Mouse (Mus musculus): ENCODE measurements around the gene Gm45062.

DNA sequence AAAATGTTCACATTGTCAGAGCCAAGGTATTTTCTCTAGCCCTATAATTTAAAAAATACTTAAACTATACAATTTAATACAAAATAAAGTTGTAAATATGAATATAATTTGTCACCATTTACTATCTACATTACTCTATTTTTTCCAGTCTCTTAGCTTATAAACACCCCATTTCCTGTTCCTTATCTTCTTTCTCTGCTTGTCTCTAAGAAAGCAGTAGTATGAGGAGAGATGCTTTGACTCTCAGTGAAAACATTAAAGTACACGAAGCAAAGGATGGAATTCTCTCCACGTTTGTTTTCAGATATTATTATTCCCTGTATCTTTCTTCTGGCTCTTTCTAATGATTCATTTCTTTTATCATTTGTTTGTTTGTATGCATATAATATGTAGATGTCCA, 99.0 kb downstream of the Gm45062 start:
- TF ChIP-seq UBTF (IDR thresholded peaks at IDR 0.05; ENCODE audit: low read depth, low read length), result no peak
- no peak for TF ChIP-seq POLR2A (IDR thresholded peaks at IDR 0.05; ENCODE audit: low read depth, low read length)
- no peak for TF ChIP-seq CTCF (conservative IDR thresholded peaks at IDR 0.05 in 1 of 2, IDR thresholded peaks at IDR 0.05 in 1 of 2; ENCODE audit: low read depth in 2 of 2, low read length in 2 of 2)
- TF ChIP-seq CHD2 (IDR thresholded peaks at IDR 0.05; ENCODE audit: low read length), result no peak
- TF ChIP-seq BHLHE40 (IDR thresholded peaks at IDR 0.05; ENCODE audit: low read depth, low read length), result no peak
- no peak for TF ChIP-seq MEF2A (IDR thresholded peaks at IDR 0.05; ENCODE audit: borderline replicate concordance, low read depth, low read length)
- TF ChIP-seq ZKSCAN1 (IDR thresholded peaks at IDR 0.05; ENCODE audit: borderline replicate concordance, low read depth, low read length), result no peak
- no peak for TF ChIP-seq EP300 (IDR thresholded peaks at IDR 0.05; ENCODE audit: low read length)
- no peak for TF ChIP-seq USF1 (IDR thresholded peaks at IDR 0.05; ENCODE audit: low read depth, low read length)
